Mouse (Mus musculus) bone marrow, adult 2 months (tissue): ENCODE measurements at regions not wholly inside any gene's neighbourhood (a gene's known extent, or its start where the extent isn't known, plus 50 kb on each side); places are given as distances from the start of the nearest gene placed in this dataset.

ENCODE experiments used
- H3K27ac ChIP-seq: fragments of 200-500 bp; 2 replicates; pipeline ENCODE4 v1.5.1; 2012; ENCODE audit warnings: low read depth, mild to moderate bottlenecking, control low read depth, inconsistent platforms, low read length; ENCODE audit not compliant: control insufficient read depth, poor library complexity, insufficient read depth
- H3K4me1 ChIP-seq: fragments of 200-500 bp; 2 replicates; pipeline ENCODE4 v1.6.1; 2011; ENCODE audit warnings: low read length; ENCODE audit not compliant: control insufficient read depth, insufficient read depth
- H3K4me3 ChIP-seq: fragments of 200-500 bp; replicated peaks from 2 replicates; pipeline ENCODE3; 2011; ENCODE audit warnings: mild to moderate bottlenecking, low read depth, low read length, control low read depth; ENCODE audit not compliant: control insufficient read depth
- CTCF ChIP-seq: fragments of 200-500 bp; IDR thresholded peaks from 2 replicates; pipeline ENCODE4 v1.5.1; 2011; ENCODE audit warnings: low read length, control low read depth; ENCODE audit not compliant: control insufficient read depth, insufficient read depth
- POLR2A ChIP-seq: fragments of 200-500 bp; IDR thresholded peaks from 2 replicates; pipeline ENCODE4 v1.6.1; 2011; ENCODE audit warnings: low read depth, mild to moderate bottlenecking, control low read depth, low read length, borderline replicate concordance; ENCODE audit not compliant: control insufficient read depth
- WGBS: fragments of 180-500 bp; shearing (Covaris S2); methylation state at CpG from one replicate; pipeline ENCODE4 v1.1.7; 2018; 5-methylcytosine and 5-hydroxymethylcytosine counted together

DNA sequence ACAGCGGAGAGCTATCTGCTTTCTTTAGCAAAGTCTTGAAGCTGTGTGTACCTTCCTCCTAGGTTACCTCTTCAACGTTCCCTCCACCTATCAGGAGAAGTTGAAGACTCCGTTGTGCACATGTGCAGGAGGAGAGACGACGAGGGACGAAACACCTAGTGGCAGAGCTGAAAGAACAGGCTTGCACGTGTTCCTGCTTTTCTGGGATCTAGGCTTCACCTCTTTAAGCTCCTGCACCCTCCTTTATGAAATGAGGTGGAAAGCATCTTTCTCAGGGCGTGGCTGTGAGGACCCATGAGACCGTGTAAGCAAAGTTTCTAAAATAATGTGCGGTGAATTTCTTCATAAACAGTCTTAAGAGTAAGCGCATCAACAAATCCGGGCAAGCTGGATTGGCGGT, 71.4 kb upstream of the Eif4g2 start:
- no peak for TF ChIP-seq POLR2A
- TF ChIP-seq CTCF: no peak
- Histone ChIP-seq H3K27ac (no peak overlapping the region), H3K4me1 (peaks cover 2% of the 10 kb centered on the region), H3K4me3 (no peak overlapping the region)
- 82% methylated on average over 13 of the region's 13 CpGs for WGBS

- Histone ChIP-seq H3K4me3 (no peak overlapping the region), H3K4me1 (no peaks in the 10 kb centered on the region; the same call in 1 of the 2 replicates), H3K27ac (no peak overlapping the region)
- TF ChIP-seq POLR2A (no peak), CTCF (no peak)
- 84% methylated on average over 5 of the region's 5 CpGs for WGBS
Observed at GRCm38 (mm10) chr7:111150540-111150939, 67.7 kb upstream of the Eif4g2 start.

DNA sequence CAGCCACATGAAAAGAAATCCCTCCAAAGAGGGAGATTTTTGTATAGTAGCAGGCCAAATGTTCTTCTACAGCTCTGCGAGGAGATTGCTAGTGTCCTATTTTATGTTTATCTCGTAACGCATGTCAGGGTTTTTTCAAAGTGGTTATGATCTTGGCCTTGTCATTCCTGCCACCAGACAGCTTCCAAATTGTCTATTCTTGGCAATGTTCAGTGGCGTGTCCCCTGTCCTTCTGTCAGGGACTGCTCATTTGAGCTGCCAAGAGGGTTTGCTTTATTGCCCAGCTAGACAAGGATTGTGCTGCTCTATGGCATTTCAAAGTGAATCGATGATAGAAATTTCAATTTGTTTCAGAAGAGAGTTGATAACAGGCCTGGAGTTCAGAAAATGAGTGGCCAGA, 67.3 kb upstream of the Eif4g2 start:
- Histone ChIP-seq H3K27ac (no peak overlapping the region), H3K4me3 (no peak overlapping the region), H3K4me1 (no peaks in the 10 kb centered on the region; the same call in 1 of the 2 replicates)
- 83% methylated on average over 5 of the region's 5 CpGs for WGBS
- TF ChIP-seq POLR2A: no peak
- no peak for TF ChIP-seq CTCF

DNA sequence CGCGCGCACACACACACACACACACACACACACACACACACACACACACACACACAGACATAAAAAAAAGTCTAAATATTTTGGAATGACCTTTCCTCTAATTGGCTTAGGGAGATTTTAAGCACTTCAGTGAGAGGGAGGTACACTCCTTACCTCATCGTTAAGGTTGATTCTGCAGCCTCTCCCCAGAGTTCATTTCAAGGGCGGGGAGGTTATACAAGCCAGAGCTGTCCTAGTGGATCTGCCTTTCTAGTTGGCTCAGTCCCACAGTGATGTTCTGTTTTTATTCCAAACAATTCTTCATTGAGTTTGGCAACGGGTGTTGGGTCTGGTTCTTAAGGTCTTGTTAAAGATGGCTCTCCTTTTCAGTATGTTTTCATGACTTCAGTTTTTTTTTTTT, 64.8 kb upstream of the Eif4g2 start:
- Histone ChIP-seq H3K27ac (no peak overlapping the region), H3K4me1 (no peaks in the 10 kb centered on the region; the same call in 1 of the 2 replicates), H3K4me3 (no peak overlapping the region)
- 90% methylated on average over 6 of the region's 6 CpGs for WGBS
- TF ChIP-seq POLR2A: no peak

DNA sequence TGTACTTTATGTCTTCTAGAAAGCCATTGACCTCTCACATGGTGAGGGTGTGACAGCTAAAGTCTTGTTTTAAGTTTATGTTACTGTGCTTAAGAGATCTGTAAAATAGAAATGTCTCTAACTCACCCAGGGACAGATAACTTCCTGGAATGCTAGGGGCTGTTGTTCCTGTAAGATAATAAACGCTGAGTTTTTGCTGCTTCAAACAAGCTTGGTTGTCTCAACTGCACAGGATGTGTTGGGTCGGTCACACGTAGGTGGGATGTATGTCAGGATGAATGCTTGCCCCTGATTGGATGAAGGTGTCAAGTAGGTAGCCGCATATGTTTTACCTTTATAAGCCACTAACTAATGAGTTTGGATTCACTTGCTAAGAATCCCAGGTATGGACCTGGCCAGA, 63.8 kb upstream of the Eif4g2 start:
- no peak overlapping the region for H3K4me3 ChIP-seq
- no peak for TF ChIP-seq CTCF
- no peak for TF ChIP-seq POLR2A
- H3K4me1 ChIP-seq: no peaks in the 10 kb centered on the region; the same call in 1 of the 2 replicates
- H3K27ac ChIP-seq: no peak overlapping the region
- 59% methylated on average over 4 of the region's 4 CpGs for WGBS

- no peak overlapping the region for H3K4me3 ChIP-seq
- TF ChIP-seq POLR2A: no peak
- no peak for TF ChIP-seq CTCF
- 50% methylated on average over 3 of the region's 3 CpGs for WGBS
- no peak overlapping the region for H3K27ac ChIP-seq
- no peaks in the 10 kb centered on the region; the same call in 1 of the 2 replicates for H3K4me1 ChIP-seq
Observed at GRCm38 (mm10) chr7:111144216-111144615, 61.4 kb upstream of the Eif4g2 start.

- Histone ChIP-seq H3K27ac (no peak overlapping the region), H3K4me1 (no peaks in the 10 kb centered on the region; the same call in 1 of the 2 replicates), H3K4me3 (no peak overlapping the region)
- 79% methylated on average over 7 of the region's 7 CpGs for WGBS
- TF ChIP-seq CTCF: no peak
- TF ChIP-seq POLR2A: no peak
Observed at GRCm38 (mm10) chr7:111141285-111141965, 58.6 kb upstream of the Eif4g2 start.

DNA sequence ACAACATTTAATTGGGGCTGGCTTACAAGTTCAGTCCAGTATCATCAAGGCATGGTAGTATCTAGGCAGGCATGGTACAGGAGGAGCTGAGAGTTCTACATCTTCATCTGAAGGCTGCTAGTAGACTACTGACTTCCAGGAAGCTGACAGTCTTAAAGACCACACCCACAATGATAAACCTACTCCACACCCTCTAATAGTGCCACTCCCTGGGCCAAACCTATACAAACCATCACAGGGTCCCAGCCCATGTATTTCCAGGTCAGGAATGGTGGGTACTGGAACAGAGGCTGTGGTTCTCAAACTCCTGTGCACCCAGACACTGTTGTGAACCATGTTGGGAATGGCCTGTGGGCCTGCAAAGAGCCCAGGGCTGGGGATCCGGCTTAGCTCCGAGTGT, 55.2 kb upstream of the Eif4g2 start:
- Histone ChIP-seq H3K27ac (no peak overlapping the region), H3K4me3 (no peak overlapping the region)

More for the DNA sequence above, 55.2 kb upstream of the Eif4g2 start:
- TF ChIP-seq CTCF (no peak), POLR2A (no peak)
- 98% methylated on average over 2 of the region's 2 CpGs for WGBS
- peaks cover 2% of the 10 kb centered on the region; the same call in 1 of the 2 replicates for H3K4me1 ChIP-seq
